Mouse (Mus musculus) hindbrain, embryonic 16.5 days (tissue): ENCODE results near the gene Kazn. TPM values are rescaled to one million over a fixed set of nuclear protein-coding genes. Genes with fewer than 3 reads are reported as not detected.
A peak's percentile ranks its signal among the peaks of the same experiment; 100 is the strongest.

ENCODE experiments used
- ATAC-seq: fragments of 200-750 bp; cut with Nextera tagmentation; 2 replicates; pipeline ENCODE4 v1.8.0; 2017; ENCODE audit warnings: moderate TSS enrichment, moderate library complexity
- H3K27ac ChIP-seq: fragments of 300-500 bp; sonication (generic); 2 replicates; pipeline ENCODE4 v1.5.1; 2014; ENCODE audit warnings: low read depth, mild to moderate bottlenecking, control low read depth, low read length, moderate library complexity
- H3K27me3 ChIP-seq: fragments of 300-500 bp; sonication (generic); replicated peaks from 2 replicates; pipeline ENCODE4 v1.6.1; 2014; ENCODE audit warnings: low read length; ENCODE audit not compliant: control insufficient read depth, insufficient read depth
- H3K36me3 ChIP-seq: fragments of 300-500 bp; sonication (generic); 2 replicates; pipeline ENCODE4 v1.6.1; 2014; ENCODE audit warnings: mild to moderate bottlenecking, low read length, moderate library complexity, mixed read lengths; ENCODE audit not compliant: control insufficient read depth, insufficient read depth
- H3K4me1 ChIP-seq: fragments of 300-500 bp; sonication (generic); 2 replicates; pipeline ENCODE4 v1.6.1; 2014; ENCODE audit warnings: low read depth, low read length; ENCODE audit not compliant: control insufficient read depth, insufficient read depth
- H3K4me2 ChIP-seq: fragments of 300-500 bp; sonication (generic); 2 replicates; pipeline ENCODE4 v1.6.1; 2014; ENCODE audit warnings: mild to moderate bottlenecking, low read length, control low read depth, moderate library complexity
- H3K4me3 ChIP-seq: fragments of 300-500 bp; sonication (generic); 2 replicates; pipeline ENCODE4 v1.5.1; 2014; ENCODE audit warnings: mild to moderate bottlenecking, low read length, control low read depth, moderate library complexity
- H3K9ac ChIP-seq: fragments of 300-500 bp; sonication (generic); 2 replicates; pipeline ENCODE4 v1.6.1; 2014; ENCODE audit warnings: low read depth, mild to moderate bottlenecking, control low read depth, low read length, moderate library complexity
- H3K9me3 ChIP-seq: fragments of 300-500 bp; sonication (generic); 2 replicates; pipeline ENCODE4 v1.6.1; 2014; ENCODE audit warnings: mild to moderate bottlenecking, low read length, moderate library complexity; ENCODE audit not compliant: control insufficient read depth
- WGBS: fragments of 180-500 bp; shearing (Covaris S2); extraction: QIAGEN DNeasy Blood & Tissue Kit; methylation state at CpG from one replicate; pipeline ENCODE4 v1.1.7; 2014; 5-methylcytosine and 5-hydroxymethylcytosine counted together
- polyA plus RNA-seq: library from polyadenylated mRNA; unstranded; fragments of >200 nt; fragmentation: Nextera tagmentation; extraction: Ambion mirVana; gene quantifications from 2 replicates; pipeline ENCODE4 v1.2.1, GENCODE M21; 2015

Kazn gene
- polyA plus RNA-seq, 1 experiment from 2014 or later: 26.4 TPM

DNA sequence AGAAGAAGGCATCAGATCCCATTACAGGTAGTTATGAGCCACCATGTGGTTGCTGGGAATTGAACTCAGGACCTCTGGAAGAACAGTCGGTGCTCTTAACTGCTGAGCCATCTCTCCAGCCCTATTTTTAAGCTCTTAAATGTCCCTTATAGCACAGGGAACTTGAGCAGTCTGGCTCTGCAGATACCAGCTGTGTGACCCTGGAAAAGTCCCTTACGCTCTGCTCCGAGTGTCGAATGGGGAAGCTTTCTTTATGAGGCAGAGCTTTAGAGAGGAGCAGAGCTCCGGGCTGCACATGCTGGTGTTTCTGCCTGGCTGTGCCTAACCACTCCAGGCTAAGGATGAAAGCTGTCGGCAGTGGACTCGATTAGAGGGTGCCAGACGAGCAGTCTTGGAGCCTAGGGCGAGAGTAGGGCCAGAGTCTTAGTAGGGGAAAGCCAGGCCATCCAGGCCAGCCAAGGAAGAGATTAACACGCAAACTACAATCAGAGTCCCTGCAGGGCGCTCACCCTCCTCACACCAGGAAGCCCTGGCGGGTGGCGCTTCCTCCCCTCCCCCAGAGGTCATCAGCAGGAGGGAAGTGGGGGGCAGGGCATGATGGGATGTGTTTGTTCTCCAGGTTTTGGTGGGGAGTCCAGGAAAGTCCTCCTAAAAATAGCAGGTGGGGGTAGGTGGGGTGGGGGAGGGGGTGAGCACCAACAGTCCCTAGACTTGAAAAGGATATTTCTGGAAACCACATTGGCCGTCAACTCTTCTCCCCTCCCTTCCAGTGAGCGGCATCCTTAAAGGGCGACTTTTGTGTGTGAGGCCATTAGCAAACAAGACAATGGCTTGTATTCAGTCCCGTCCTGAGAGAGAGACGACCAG is 73.1 kb downstream of the Kazn start:
- H3K9ac ChIP-seq: no peak overlapping the region
- WGBS: 22% methylated on average over 18 of the region's 18 CpGs

DNA sequence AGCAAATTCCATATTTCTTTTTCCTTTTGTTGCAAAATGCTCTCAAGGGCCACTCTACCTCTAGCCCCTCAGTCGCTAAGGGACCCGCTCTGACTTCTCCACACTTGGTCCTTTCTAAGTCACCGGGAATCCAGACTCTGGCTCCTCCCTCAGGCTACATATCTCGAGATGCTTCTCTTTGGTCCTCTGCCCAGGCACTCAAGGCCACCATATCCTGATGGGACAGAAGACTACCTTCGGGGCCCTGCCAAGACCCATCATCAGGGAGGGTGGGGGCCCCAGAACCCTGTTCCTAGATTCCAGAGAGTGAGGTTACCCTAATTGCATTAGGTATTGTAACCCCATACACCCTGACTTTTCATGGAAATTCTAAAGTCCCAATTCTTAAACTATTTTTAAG is 73.8 kb downstream of the Kazn start:
- H3K27me3 ChIP-seq: no peaks in the 10 kb centered on the region
- peaks cover 7% of the 10 kb centered on the region for H3K9me3 ChIP-seq
- no peak overlapping the region for H3K4me2 ChIP-seq
- WGBS: 55% methylated on average over 5 of the region's 5 CpGs
- H3K9ac ChIP-seq: no peak overlapping the region
- H3K4me3 ChIP-seq: no peak overlapping the region
- no peak overlapping the region for H3K27ac ChIP-seq
- peaks cover 6% of the 10 kb centered on the region for H3K4me1 ChIP-seq
- H3K36me3 ChIP-seq: no peaks in the 10 kb centered on the region
- ATAC-seq: no peak

More for the DNA sequence above, 73.1 kb downstream of the Kazn start:
- H3K4me3 ChIP-seq: no peak overlapping the region
- ATAC-seq: no peak
- no peaks in the 10 kb centered on the region for H3K27me3 ChIP-seq
- H3K4me2 ChIP-seq: no peak overlapping the region
- no peaks in the 10 kb centered on the region for H3K36me3 ChIP-seq
- no peak overlapping the region for H3K27ac ChIP-seq
- H3K4me1 ChIP-seq: peaks cover 6% of the 10 kb centered on the region
- H3K9me3 ChIP-seq: peaks cover 7% of the 10 kb centered on the region

DNA sequence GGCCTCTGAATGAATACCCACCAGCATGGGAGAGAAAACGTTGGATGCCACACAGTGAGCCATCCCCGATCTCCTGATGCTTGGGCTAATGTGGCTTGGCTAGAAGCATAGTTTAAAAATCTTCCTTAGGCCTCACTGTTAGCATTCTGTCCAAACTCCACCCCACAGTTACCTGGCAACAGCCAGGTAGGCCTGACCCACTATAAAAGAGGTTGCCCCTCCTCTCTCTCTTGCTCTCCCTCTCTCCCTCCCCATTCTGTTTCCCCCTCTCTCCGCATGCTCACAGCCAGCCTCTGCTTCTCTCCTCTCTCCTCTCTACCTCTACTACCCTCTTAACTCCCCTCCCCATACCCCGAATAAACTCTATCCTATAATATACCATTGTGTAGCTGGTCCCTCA is 74.8 kb downstream of the Kazn start:
- peaks cover 7% of the 10 kb centered on the region for H3K9me3 ChIP-seq
- 58% methylated on average over 4 of the region's 4 CpGs for WGBS
- ATAC-seq: no peak
- no peak overlapping the region for H3K4me3 ChIP-seq
- no peak overlapping the region for H3K9ac ChIP-seq
- H3K4me1 ChIP-seq: peaks cover 9% of the 10 kb centered on the region
- H3K27me3 ChIP-seq: no peaks in the 10 kb centered on the region
- no peak overlapping the region for H3K4me2 ChIP-seq
- H3K27ac ChIP-seq: no peak overlapping the region
- no peaks in the 10 kb centered on the region for H3K36me3 ChIP-seq

DNA sequence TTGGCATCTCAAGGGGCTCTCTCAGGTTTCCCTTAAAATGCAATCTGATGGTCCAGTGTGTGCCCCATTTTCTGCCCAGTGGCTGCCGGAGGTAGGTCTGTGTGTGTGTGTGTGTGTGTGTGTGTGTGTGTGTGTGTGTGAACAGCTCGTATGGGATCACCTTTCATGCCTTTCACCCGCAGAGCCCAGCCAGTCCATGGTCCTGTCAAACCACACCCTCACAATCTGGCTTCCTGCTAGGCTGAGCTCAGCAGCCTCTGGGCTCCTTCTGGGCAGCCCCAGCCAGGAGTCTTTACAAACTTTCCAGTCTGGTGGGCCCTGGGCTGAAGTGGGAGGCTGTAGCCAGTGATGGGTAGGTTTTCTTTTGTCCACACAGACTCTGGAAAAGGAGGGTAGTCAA is 75.3 kb downstream of the Kazn start:
- Histone ChIP-seq H3K36me3 (no peaks in the 10 kb centered on the region), H3K27ac (no peak overlapping the region), H3K4me3 (no peak overlapping the region), H3K4me2 (no peak overlapping the region), H3K4me1 (peaks cover 9% of the 10 kb centered on the region), H3K9ac (no peak overlapping the region), H3K27me3 (no peaks in the 10 kb centered on the region), H3K9me3 (peaks cover 7% of the 10 kb centered on the region)
- 64% methylated on average over 3 of the region's 3 CpGs for WGBS
- ATAC-seq: no peak

DNA sequence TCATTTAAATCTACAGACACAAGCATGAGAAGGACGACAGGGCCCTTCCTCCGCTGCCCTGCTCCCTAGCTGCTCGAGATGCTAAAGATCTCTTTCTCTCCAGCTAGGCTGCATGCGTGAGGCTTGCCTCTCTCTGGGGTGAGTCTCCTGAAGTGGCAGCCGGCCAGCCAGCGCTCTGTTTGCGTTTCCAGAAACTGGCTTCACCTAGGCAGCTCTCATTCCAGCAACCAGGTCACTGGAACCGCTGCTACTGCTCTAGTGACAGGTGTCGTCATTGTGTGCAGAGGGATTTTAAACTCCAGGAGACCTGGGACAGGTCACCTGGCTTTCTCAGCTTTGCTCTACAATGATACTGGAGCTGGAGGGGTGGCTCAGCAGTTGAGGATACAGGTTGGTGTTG is 76.5 kb downstream of the Kazn start:
- no peak overlapping the region for H3K9ac ChIP-seq
- H3K9me3 ChIP-seq: peaks cover 7% of the 10 kb centered on the region
- H3K27ac ChIP-seq: no peak overlapping the region
- no peaks in the 10 kb centered on the region; the same call in 1 of the 2 replicates for H3K36me3 ChIP-seq
- no peak overlapping the region for H3K4me2 ChIP-seq
- H3K4me3 ChIP-seq: no peak overlapping the region
- H3K4me1 ChIP-seq: peaks cover 9% of the 10 kb centered on the region
- ATAC-seq: no peak
- WGBS: 76% methylated on average over 9 of the region's 9 CpGs
- no peaks in the 10 kb centered on the region for H3K27me3 ChIP-seq

DNA sequence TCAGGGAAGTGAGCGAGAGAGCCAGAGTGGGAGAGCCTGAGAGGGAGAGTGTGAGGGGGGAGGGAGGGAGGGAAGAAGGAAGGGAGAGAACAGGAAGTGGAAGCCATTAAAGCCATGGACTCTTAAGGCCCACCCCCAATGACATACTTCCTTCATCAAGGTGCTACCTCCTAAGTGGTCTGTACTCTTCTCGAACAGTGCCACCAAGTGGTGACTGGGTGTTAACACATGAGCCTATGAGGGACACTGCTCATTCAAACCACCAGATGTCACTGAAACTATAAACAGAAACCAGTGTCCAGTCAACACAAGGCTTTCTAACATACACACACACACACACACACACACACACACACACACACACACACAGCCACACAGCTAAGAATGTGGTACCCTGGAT is 77.1 kb downstream of the Kazn start:
- 96% methylated on average over 2 of the region's 2 CpGs for WGBS
- H3K36me3 ChIP-seq: peaks cover 4% of the 10 kb centered on the region
- no peak for ATAC-seq
- H3K27ac ChIP-seq: no peak overlapping the region
- H3K4me1 ChIP-seq: peaks cover 9% of the 10 kb centered on the region
- no peaks in the 10 kb centered on the region for H3K27me3 ChIP-seq
- no peak overlapping the region for H3K4me3 ChIP-seq
- H3K4me2 ChIP-seq: no peak overlapping the region
- H3K9ac ChIP-seq: no peak overlapping the region
- peaks cover 10% of the 10 kb centered on the region for H3K9me3 ChIP-seq

DNA sequence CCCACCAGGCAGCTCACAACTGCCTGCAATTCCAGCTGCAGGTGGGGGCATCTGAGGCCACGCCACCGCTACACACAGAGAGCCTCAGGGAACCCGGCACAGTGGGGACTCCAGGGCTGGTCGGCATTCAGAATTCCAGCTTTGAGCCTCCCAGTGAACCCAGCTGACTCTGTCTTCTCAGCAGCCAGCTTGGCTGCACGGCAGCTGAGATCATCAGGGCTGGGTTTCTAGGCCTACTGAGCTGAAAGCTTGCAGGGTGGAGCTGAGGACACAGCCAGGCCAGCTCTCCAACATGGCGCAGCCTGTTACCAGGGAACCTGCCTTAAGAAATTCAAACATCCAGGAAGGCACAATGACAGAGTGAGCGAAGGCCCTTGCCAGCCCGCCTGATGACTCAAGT is 79.2 kb downstream of the Kazn start:
- Histone ChIP-seq H3K9me3 (peaks cover 10% of the 10 kb centered on the region), H3K27ac (no peak overlapping the region), H3K36me3 (peaks cover 4% of the 10 kb centered on the region), H3K9ac (no peak overlapping the region), H3K4me1 (peaks cover 2% of the 10 kb centered on the region; the same call in 1 of the 2 replicates), H3K4me2 (no peak overlapping the region), H3K4me3 (no peak overlapping the region), H3K27me3 (no peaks in the 10 kb centered on the region)
- whole genome bisulfite sequencing: 28% methylated on average over 8 of the region's 8 CpGs
- ATAC-seq: peak; percentile 40

DNA sequence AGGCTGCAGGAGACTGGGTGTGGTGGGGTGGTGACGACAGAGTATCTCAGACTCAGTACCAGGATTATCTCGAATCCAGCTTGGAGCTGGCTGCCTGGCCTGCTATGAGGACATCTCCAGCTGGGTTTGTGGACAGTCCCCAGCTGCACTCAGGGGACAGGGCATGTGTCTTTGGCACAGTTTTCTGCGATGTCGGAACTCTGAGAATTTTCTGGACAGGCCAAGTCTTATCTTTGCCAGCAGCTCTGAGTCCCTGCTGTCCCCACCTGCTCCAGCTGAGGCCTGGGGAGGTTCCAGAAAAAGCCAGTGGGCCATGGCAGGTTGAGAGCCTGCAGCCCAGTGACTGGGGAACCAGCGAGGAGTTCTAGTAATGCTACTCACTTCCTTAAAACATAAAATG is 82.7 kb downstream of the Kazn start:
- Histone ChIP-seq H3K27me3 (no peaks in the 10 kb centered on the region), H3K27ac (no peak overlapping the region), H3K9me3 (peaks cover 4% of the 10 kb centered on the region; the same call in 1 of the 2 replicates), H3K4me3 (no peak overlapping the region), H3K4me1 (peaks cover 2% of the 10 kb centered on the region; the same call in 1 of the 2 replicates), H3K36me3 (peaks cover 4% of the 10 kb centered on the region), H3K4me2 (no peak overlapping the region), H3K9ac (no peak overlapping the region)
- 82% methylated on average over 5 of the region's 5 CpGs for whole genome bisulfite sequencing
- ATAC-seq: no peak

DNA sequence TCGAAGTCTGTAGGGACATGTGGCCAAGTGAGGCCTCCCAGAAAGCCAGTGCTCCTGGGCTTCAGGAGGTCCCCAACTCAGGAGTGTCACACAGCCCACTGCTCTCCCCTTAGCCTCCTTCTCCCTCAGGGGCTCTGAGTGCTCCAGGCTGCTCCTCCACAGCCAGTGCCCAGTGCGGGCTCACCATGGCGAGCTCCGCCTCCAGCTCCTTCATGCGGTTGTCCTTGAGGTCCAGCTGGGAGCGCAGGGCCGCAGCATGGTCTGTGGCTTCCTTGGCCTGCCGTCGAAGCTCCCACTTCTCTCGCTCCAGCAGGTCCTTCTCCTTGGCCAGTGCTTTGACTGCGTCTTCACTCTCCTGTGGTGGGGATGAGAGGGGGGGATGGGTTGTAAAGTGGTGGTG is 85.0 kb downstream of the Kazn start:
- peaks cover 4% of the 10 kb centered on the region for H3K36me3 ChIP-seq
- H3K27ac ChIP-seq: no peak overlapping the region
- no peak overlapping the region for H3K9ac ChIP-seq
- no peak overlapping the region for H3K4me2 ChIP-seq
- no peaks in the 10 kb centered on the region for H3K27me3 ChIP-seq
- WGBS: 71% methylated on average over 11 of the region's 11 CpGs
- no peaks in the 10 kb centered on the region; the same call in 1 of the 2 replicates for H3K4me1 ChIP-seq
- H3K4me3 ChIP-seq: no peak overlapping the region
- ATAC-seq: no peak
- peaks cover 3% of the 10 kb centered on the region; the same call in 1 of the 2 replicates for H3K9me3 ChIP-seq
